Comparison of ENCODE assay signal across 25 mouse cellular contexts in the genomic region with DNA sequence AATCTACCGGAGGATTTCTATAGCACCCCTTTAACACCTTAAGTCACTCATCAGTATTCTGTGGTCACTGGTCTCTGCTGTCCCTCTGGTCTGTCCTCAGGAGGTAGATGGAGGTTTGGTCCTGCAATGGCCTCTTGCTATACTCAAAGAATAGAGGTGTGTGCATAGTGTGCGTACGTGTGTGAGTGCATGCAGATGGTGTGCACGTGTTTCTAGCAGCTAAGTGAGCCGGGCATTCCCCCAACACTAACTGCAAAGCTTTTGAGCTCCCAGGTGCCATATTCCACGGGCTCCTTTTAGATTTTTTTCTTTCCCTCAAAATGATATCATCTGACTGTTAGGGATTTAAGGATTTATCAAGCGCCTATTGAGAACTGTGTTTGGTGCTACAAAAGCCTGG.
A peak's percentile ranks its signal among the peaks of the same experiment; 100 is the strongest.
DNase-seq lines count a peak whose midpoint lies in the region; ATAC-seq and TF ChIP-seq lines count a peak whose summit lies in the region.
"Had no signal": no experiment of that assay in that cellular context is flagged by ENCODE, and none has a peak within 500 bp of the region (broad histone marks: within the 10 kb centered on the region; RNA-seq: fewer than 3 reads in every experiment).

No protein-coding gene starts in this region.

- no peak for TF ChIP-seq RAD21 in CH12.LX (IDR thresholded peaks at IDR 0.05; ENCODE audit: low read depth, low read length)

- H3K79me2 ChIP-seq in CH12.LX (replicated peaks; ENCODE audit: control insufficient read depth, extremely low read depth, insufficient read depth, poor library complexity, severe bottlenecking) = 0 out of 2 replicates have a peak, but pooled peaks cover 2% of the 10 kb centered on the region

- H3K9ac ChIP-seq in forebrain, embryonic 14.5 days (ENCODE audit: low read length) = no peak overlapping the region
- H3K9ac ChIP-seq in forebrain, embryonic 15.5 days (replicated peaks) = no peak overlapping the region
- no peak overlapping the region for H3K9ac ChIP-seq in heart, embryonic 14.5 days (ENCODE audit: low read length)
- H3K9ac ChIP-seq in CH12.LX (ENCODE audit: insufficient read depth, low read depth) = no peak overlapping the region
- H3K9ac ChIP-seq: forebrain, embryonic 12.5 days; kidney, embryonic 15.5 days; liver, embryonic 15.5 days; lung, embryonic 15.5 days; neural tube, embryonic 15.5 days had no signal

- peak; percentile 20 for DNase-seq in forebrain, embryonic 14.5 days (ENCODE audit: low spot score)
- DNase-seq in heart, adult 9 months (ENCODE audit: low spot score in 2 of 2) = no peak
- DNase-seq in CH12.LX (ENCODE audit: extremely low read depth) = peak; percentile 31
- no peak for DNase-seq in kidney, postnatal 25 days
- DNase-seq: adrenal gland, adult 2 months; cerebellum, adult 11 months; cerebellum, adult 9-11 months; gastrocnemius, postnatal 36 days; kidney, postnatal 4 days; liver; lung, postnatal 36 days; right cerebral cortex, adult 18-20 months had no signal

- H3K4me1 ChIP-seq in forebrain, embryonic 14.5 days (ENCODE audit: control insufficient read depth, insufficient read depth, low read length) = peaks cover 30% of the 10 kb centered on the region
- peaks cover 48% of the 10 kb centered on the region for H3K4me1 ChIP-seq in forebrain, embryonic 15.5 days
- H3K4me1 ChIP-seq in heart, embryonic 14.5 days (ENCODE audit: control insufficient read depth in 2 of 2, insufficient read depth in 2 of 2, low read length in 2 of 2) = peaks cover 21 to 35% of the 10 kb centered on the region in 2 experiments
- peaks cover 18 to 75% of the 10 kb centered on the region in 2 experiments for H3K4me1 ChIP-seq in CH12.LX (ENCODE audit: control insufficient read depth in 1 of 2, insufficient read depth in 2 of 2)

- H3K27ac ChIP-seq in forebrain, embryonic 14.5 days (ENCODE audit: low read depth, low read length) = no peak overlapping the region
- no peak overlapping the region for H3K27ac ChIP-seq in forebrain, embryonic 15.5 days (replicated peaks)
- peak overlapping the region in 1 of 2 experiments; percentile 57; a peak in 1 of 4 replicates for H3K27ac ChIP-seq in heart, embryonic 14.5 days (replicated peaks in 1 of 2; ENCODE audit: control insufficient read depth in 1 of 2, insufficient read depth in 1 of 2, low read depth in 2 of 2, low read length in 2 of 2)
- H3K27ac ChIP-seq in CH12.LX (ENCODE audit: insufficient read depth, low read depth) = no peak overlapping the region
- H3K27ac ChIP-seq: hindbrain, postnatal 0 days; kidney, embryonic 15.5 days; liver, embryonic 15.5 days; lung, embryonic 15.5 days; neural tube, embryonic 15.5 days had no signal

- no peaks in the 10 kb centered on the region for H3K27me3 ChIP-seq in forebrain, embryonic 14.5 days (replicated peaks; ENCODE audit: control insufficient read depth, insufficient read depth, low read length)
- no peaks in the 10 kb centered on the region for H3K27me3 ChIP-seq in forebrain, embryonic 15.5 days
- no peaks in the 10 kb centered on the region for H3K27me3 ChIP-seq in heart, embryonic 14.5 days (ENCODE audit: control insufficient read depth, insufficient read depth, low read length)
- H3K27me3 ChIP-seq in CH12.LX (replicated peaks) = no peaks in the 10 kb centered on the region
- H3K27me3 ChIP-seq: forebrain, embryonic 12.5 days; kidney, embryonic 15.5 days; liver, embryonic 15.5 days; lung, embryonic 15.5 days; neural tube, embryonic 15.5 days; Patski had no signal

- no peak for TF ChIP-seq POLR2A in CH12.LX (IDR thresholded peaks at IDR 0.05; ENCODE audit: low read depth, low read length)

- H3K9me3 ChIP-seq in forebrain, embryonic 14.5 days (replicated peaks; ENCODE audit: control insufficient read depth, low read length) = no peaks in the 10 kb centered on the region
- H3K9me3 ChIP-seq in forebrain, embryonic 15.5 days = no peaks in the 10 kb centered on the region
- no peaks in the 10 kb centered on the region for H3K9me3 ChIP-seq in heart, embryonic 14.5 days (ENCODE audit: control insufficient read depth, low read length)
- no peaks in the 10 kb centered on the region for H3K9me3 ChIP-seq in CH12.LX (replicated peaks; ENCODE audit: low read length)
- H3K9me3 ChIP-seq: forebrain, embryonic 12.5 days; kidney, embryonic 15.5 days; liver, embryonic 15.5 days; lung, embryonic 15.5 days; megakaryocyte, embryonic 14.5 days; neural tube, embryonic 15.5 days had no signal

- TF ChIP-seq CTCF in CH12.LX (conservative IDR thresholded peaks at IDR 0.05 in 1 of 2, IDR thresholded peaks at IDR 0.05 in 1 of 2; ENCODE audit: low read depth in 2 of 2, low read length in 2 of 2) = no peak

- in situ Hi-C loops in CH12.LX (cut with MboI; ENCODE audit: low pct_ligation_motif_present, low pct_unique_long_range_greater_than_20kb, low sequenced_read_pairs) = no loop called here

- H3K36me3 ChIP-seq in forebrain, embryonic 14.5 days (ENCODE audit: control insufficient read depth, insufficient read depth, low read length) = no peaks in the 10 kb centered on the region
- H3K36me3 ChIP-seq in forebrain, embryonic 15.5 days = no peaks in the 10 kb centered on the region
- H3K36me3 ChIP-seq in heart, embryonic 14.5 days (ENCODE audit: control insufficient read depth, insufficient read depth, low read length) = peaks cover 14% of the 10 kb centered on the region
- H3K36me3 ChIP-seq in CH12.LX (replicated peaks in 1 of 2; ENCODE audit: control insufficient read depth in 1 of 2, insufficient read depth in 1 of 2, low read length in 1 of 2) = peaks cover 15 to 40% of the 10 kb centered on the region in 2 experiments
- H3K36me3 ChIP-seq: kidney, embryonic 15.5 days; liver, embryonic 15.5 days; lung, embryonic 15.5 days; neural tube, embryonic 15.5 days had no signal

- no peak for ATAC-seq in forebrain, embryonic 14.5 days
- no peak for ATAC-seq in forebrain, embryonic 15.5 days (replicated peaks)
- ATAC-seq in heart, embryonic 14.5 days (ENCODE audit: insufficient number of reproducible peaks, insufficient read depth, low FRiP score, low read depth) = no peak
- ATAC-seq in megakaryocyte-erythroid progenitor cell, adult 5-6 weeks (replicated peaks; ENCODE audit: low FRiP score, low TSS enrichment, poor library complexity, severe bottlenecking) = 0 out of 2 replicates have a peak, but pooled peaks have one; percentile 27
- ATAC-seq: CD4-positive, CD25-positive, alpha-beta regulatory T cell, adult 4 months; hindbrain, postnatal 0 days; intestine, postnatal 0 days; Patski had no signal

- no peak overlapping the region for H3K4me3 ChIP-seq in forebrain, embryonic 14.5 days (ENCODE audit: low read depth, low read length)
- H3K4me3 ChIP-seq in forebrain, embryonic 15.5 days = no peak overlapping the region
- no peak overlapping the region for H3K4me3 ChIP-seq in heart, embryonic 14.5 days (ENCODE audit: control insufficient read depth in 1 of 2, insufficient read depth in 1 of 2, low read depth in 1 of 2, low read length in 2 of 2)
- H3K4me3 ChIP-seq in CH12.LX (replicated peaks in 1 of 3; ENCODE audit: low read depth in 2 of 3, low read length in 2 of 3, poor library complexity in 1 of 3) = no peak overlapping the region
- H3K4me3 ChIP-seq: forebrain, embryonic 12.5 days; kidney, embryonic 15.5 days; liver, embryonic 15.5 days; lung, embryonic 15.5 days; megakaryocyte, embryonic 14.5 days; neural tube, embryonic 15.5 days had no signal

- dilution Hi-C loops in CH12.LX (cut with MboI; ENCODE audit: extremely low pct_ligation_motif_present, extremely low pct_unique_long_range_greater_than_20kb, low sequenced_read_pairs) = no loop called here

- 64% methylated on average over 7 of the region's 7 CpGs for WGBS in forebrain, embryonic 14.5 days
- 60% methylated on average over 7 of the region's 7 CpGs for WGBS in forebrain, embryonic 15.5 days
- 69% methylated on average over 7 of the region's 7 CpGs for WGBS in heart, embryonic 14.5 days

- no peak overlapping the region for H3K4me2 ChIP-seq in forebrain, embryonic 14.5 days (ENCODE audit: low read length)
- H3K4me2 ChIP-seq in forebrain, embryonic 15.5 days (replicated peaks) = no peak overlapping the region
- H3K4me2 ChIP-seq in heart, embryonic 14.5 days (ENCODE audit: low read length) = peak overlapping the region; percentile 26
- H3K4me2 ChIP-seq in CH12.LX (ENCODE audit: insufficient read depth, low read depth, poor library complexity, severe bottlenecking) = no peak overlapping the region
- H3K4me2 ChIP-seq: forebrain, embryonic 12.5 days; kidney, embryonic 15.5 days; liver, embryonic 15.5 days; lung, embryonic 15.5 days; neural tube, embryonic 15.5 days had no signal

- TF ChIP-seq EP300 in CH12.LX (IDR thresholded peaks at IDR 0.05; ENCODE audit: low read length) = peak; percentile 35; the same call in 1 of the 2 replicates

TF ChIP-seq in CH12.LX, 34 proteins besides CTCF, POLR2A, EP300 and RAD21:
- TF ChIP-seq SMC3 (IDR thresholded peaks at IDR 0.05; ENCODE audit: low read depth, low read length) (no peak), ELF1 (IDR thresholded peaks at IDR 0.05; ENCODE audit: low read depth, low read length) (no peak), TCF12 (IDR thresholded peaks at IDR 0.05; ENCODE audit: low read depth, low read length) (0 out of 2 replicates have a peak, but pooled peaks have one; percentile 12), UBTF (IDR thresholded peaks at IDR 0.05; ENCODE audit: low read depth, low read length) (no peak), MXI1 (IDR thresholded peaks at IDR 0.05; ENCODE audit: low read depth, low read length) (no peak), BHLHE40 (IDR thresholded peaks at IDR 0.05; ENCODE audit: low read depth, low read length) (peak; percentile 91), ETS1 (conservative IDR thresholded peaks at IDR 0.05; ENCODE audit: low read depth, low read length) (0 out of 2 replicates have a peak, but pooled peaks have one; percentile 28)

Comparison
In these comparisons a context has a peak if more than half of its experiments do, and no peak if none do; other contexts are left out.
1. DNase-seq: peak in forebrain, embryonic 14.5 days (single experiment) and CH12.LX (single experiment); none in heart, adult 9 months (0 of 2) and kidney, postnatal 25 days (0 of 2).